Mouse (Mus musculus) brain, embryonic 14.5 days (tissue): ENCODE measurements around the gene Agl.
A peak's percentile ranks its signal among the peaks of the same experiment; 100 is the strongest.

Experiments
- CTCF ChIP-seq: fragments of 200-500 bp; IDR thresholded peaks from 2 replicates; pipeline ENCODE4 v1.5.1; 2012; ENCODE audit warnings: inconsistent platforms, mild to moderate bottlenecking, moderate library complexity, borderline replicate concordance; ENCODE audit not compliant: insufficient read depth, insufficient read length; ENCODE audit errors: extremely low read depth
- POLR2A ChIP-seq: fragments of 200-500 bp; IDR thresholded peaks from 2 replicates; pipeline ENCODE4 v1.6.1; 2012; ENCODE audit warnings: mild to moderate bottlenecking, inconsistent platforms, borderline replicate concordance; ENCODE audit not compliant: poor library complexity, insufficient read depth, insufficient read length, severe bottlenecking; ENCODE audit errors: extremely low read depth

DNA sequence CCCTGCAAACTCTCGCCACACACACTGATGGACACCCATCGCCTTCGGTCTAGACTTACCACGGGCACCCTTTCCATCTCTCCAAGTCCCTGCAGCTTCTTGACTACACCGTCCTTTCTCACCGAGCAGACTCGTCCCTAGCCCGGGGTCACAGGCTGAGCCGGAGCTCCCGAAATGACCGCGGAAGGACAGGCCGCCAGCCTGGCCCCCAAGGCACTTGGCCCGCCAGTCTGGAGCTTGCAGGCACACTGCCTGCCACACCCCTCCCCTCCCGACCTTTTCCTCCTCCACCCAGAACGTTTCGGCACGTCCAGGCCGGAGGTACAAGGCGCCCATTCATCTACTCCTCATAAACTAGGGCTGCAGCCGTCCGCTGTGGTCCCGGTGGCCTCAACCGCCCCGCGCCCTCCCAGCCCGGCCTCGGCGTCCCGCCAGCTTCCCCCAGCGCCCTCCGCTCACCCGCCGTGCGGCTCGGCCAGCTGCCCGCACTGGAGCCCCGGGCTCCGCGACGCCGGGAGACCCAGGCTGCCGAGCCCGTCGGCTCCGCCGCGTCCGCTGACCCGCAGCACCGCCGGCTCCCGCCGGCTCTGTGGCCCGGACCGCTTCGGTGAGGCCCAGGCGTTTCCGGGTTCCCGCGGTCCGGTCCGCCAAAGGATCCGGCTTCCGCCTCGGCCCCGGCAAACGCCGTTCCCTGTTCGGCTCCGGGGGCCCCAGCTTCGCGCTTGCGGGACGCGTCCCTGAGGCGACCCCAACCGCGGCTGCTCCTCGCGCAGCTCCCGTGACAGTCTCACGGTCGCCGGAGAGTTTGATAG, 96.1 kb downstream of the Agl start:
- TF ChIP-seq CTCF, result no peak
- peak; percentile 65 for TF ChIP-seq POLR2A
